Mouse (Mus musculus) lung, postnatal 0 days (tissue): Measurements from ENCODE around the gene Gm26938.

ENCODE experiments used
- CTCF ChIP-seq: IDR thresholded peaks from 2 replicates; pipeline ENCODE4 v1.5.1; 2016; ENCODE audit warnings: antibody characterized with exemption, mild to moderate bottlenecking
- EP300 ChIP-seq: IDR thresholded peaks from 2 replicates; pipeline ENCODE4 v1.6.1; 2016; ENCODE audit warnings: antibody characterized with exemption, mild to moderate bottlenecking, control low read depth

DNA sequence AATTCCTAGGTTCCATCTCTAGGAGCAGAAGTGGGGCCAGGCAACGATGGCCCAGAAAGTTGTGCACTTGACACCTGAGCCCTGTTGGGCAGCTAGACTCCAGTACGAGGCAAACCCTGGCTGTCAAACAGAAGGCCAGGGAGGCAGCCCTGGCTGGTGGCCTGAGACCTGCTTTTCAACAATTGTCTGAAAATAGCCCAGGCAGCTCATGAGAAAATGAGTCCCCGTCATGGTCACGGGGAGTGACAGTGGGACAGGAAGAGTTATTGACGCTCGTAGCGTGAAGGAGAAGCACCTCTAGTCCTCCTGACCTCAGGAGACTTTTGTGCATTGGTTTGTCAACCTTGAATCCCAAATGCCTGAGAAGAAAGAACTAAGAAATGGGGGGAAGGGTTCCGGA, 44.8 kb downstream of the Gm26938 start:
- TF ChIP-seq CTCF, result no peak
- TF ChIP-seq EP300, result no peak
